Mouse (Mus musculus): ENCODE results near the gene Ing5.

- TF ChIP-seq MYOD1 (IDR thresholded peaks at IDR 0.05; ENCODE audit: control insufficient read depth, insufficient read length, low read depth) (no peak), CTCF (IDR thresholded peaks at IDR 0.05; ENCODE audit: control insufficient read depth, insufficient read depth, insufficient read length) (no peak), USF1 (IDR thresholded peaks at IDR 0.05; ENCODE audit: low read depth) (no peak)
These were observed 15.0 kb downstream of the Ing5 start for GRCm38 (mm10) chr1:93818722-93819121.
